Mouse (Mus musculus) urinary bladder, postnatal 14 days (tissue): ENCODE measurements at regions not wholly inside any gene's neighbourhood (a gene's known extent, or its start where the extent isn't known, plus 50 kb on each side); places are given as distances from the start of the nearest gene placed in this dataset.
A peak's percentile ranks its signal among the peaks of the same experiment; 100 is the strongest.

Experiments
- DNase-seq: peaks from one replicate; pipeline ENCODE4 v3.0.0; 2021; ENCODE audit warnings: low spot score

- no peak for DNase-seq
Measured at GRCm38 (mm10) chr1:69746575-69747290, 59.7 kb upstream of the Ikzf2 start.

- no peak for DNase-seq
Measured at GRCm38 (mm10) chr1:69752724-69753123, 65.7 kb upstream of the Ikzf2 start.

DNA sequence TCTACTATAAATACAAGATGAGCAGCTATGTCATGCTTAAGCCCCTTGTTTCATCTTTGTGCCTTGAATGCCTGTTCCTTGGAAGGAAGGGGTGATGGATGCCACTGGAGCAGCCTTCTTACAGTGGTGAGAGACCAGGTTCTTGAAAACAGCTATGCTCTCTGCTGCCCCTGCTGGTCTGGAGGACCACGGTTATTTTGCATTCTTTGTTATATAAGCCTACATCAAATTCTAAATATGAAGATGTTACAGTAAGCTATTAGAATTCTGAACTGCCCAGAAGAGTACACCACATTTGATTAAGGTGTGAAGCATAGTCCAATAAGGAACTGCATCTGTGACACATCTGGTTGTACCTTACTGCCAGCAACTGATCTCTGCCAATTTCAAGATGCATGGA is 69.1 kb upstream of the Spag16 start:
- no peak for DNase-seq

GRCm38 (mm10) chr1:69759544-69759943 is 67.2 kb upstream of the Spag16 start:
- DNase-seq: no peak

GRCm38 (mm10) chr1:69768714-69769113 is 58.1 kb upstream of the Spag16 start:
- DNase-seq: no peak

GRCm38 (mm10) chr1:69770209-69770608 is 56.6 kb upstream of the Spag16 start:
- DNase-seq: no peak

GRCm38 (mm10) chr1:69771436-69771835 is 55.3 kb upstream of the Spag16 start:
- no peak for DNase-seq

DNA sequence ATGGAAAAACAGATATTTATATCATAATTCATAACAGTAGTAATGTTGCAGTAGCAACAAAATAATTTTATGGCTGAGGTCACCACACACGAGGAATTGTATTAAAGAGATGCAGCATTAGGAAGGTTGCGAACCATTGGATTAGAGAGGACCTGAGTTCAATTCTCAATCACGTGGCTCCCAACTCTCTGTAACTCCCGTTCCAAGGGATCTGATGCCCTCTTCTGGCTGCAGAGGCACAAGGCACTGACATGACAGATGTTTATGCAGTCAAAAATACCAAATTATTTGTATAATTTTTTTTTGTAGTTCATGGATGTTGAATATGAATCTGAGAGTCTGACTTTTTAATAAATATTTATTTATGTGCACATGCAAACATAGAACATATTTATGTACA is 51.2 kb upstream of the Spag16 start:
- DNase-seq: peak; percentile 18
